Mouse (Mus musculus) thymus, adult 2 months (tissue): Measurements from ENCODE around the gene Actl7b. TPM values are rescaled to one million over a fixed set of nuclear protein-coding genes. Genes with fewer than 3 reads are reported as not detected.

Source experiments
- DNase-seq: peaks from one replicate; pipeline ENCODE4 v3.0.0; 2021
- H3K27ac ChIP-seq: fragments of 200-500 bp; 2 replicates; pipeline ENCODE4 v1.5.1; 2012; ENCODE audit warnings: low read length, control low read depth; ENCODE audit not compliant: control insufficient read depth, insufficient read depth
- H3K27me3 ChIP-seq: fragments of 200-500 bp; 2 replicates; pipeline ENCODE4 v1.6.1; 2012; ENCODE audit warnings: mild to moderate bottlenecking, low read length, moderate library complexity, mixed read lengths; ENCODE audit not compliant: control insufficient read depth, insufficient read depth
- H3K36me3 ChIP-seq: fragments of 200-500 bp; 2 replicates; pipeline ENCODE4 v1.6.1; 2012; ENCODE audit warnings: mild to moderate bottlenecking, low read length, moderate library complexity; ENCODE audit not compliant: control insufficient read depth, insufficient read depth
- H3K4me1 ChIP-seq: fragments of 200-500 bp; replicated peaks from 2 replicates; pipeline ENCODE4 v1.6.1; 2012; ENCODE audit warnings: low read length; ENCODE audit not compliant: control insufficient read depth, insufficient read depth
- H3K4me3 ChIP-seq: fragments of 200-500 bp; 2 replicates; pipeline ENCODE4 v1.5.1; 2012; ENCODE audit warnings: mild to moderate bottlenecking, low read length, control low read depth, moderate library complexity; ENCODE audit not compliant: control insufficient read depth, insufficient read depth
- CTCF ChIP-seq: fragments of 200-500 bp; IDR thresholded peaks from 2 replicates; pipeline ENCODE4 v1.5.1; 2012; ENCODE audit warnings: mild to moderate bottlenecking, control low read depth, low read length, moderate library complexity, borderline replicate concordance; ENCODE audit not compliant: control insufficient read depth, poor library complexity, insufficient read depth; ENCODE audit errors: extremely low read depth
- POLR2A ChIP-seq: fragments of 200-500 bp; IDR thresholded peaks from 2 replicates; pipeline ENCODE4 v1.6.1; 2012; ENCODE audit warnings: mild to moderate bottlenecking, low read length, control low read depth, moderate library complexity; ENCODE audit not compliant: control insufficient read depth, poor library complexity, insufficient read depth; ENCODE audit errors: extremely low read depth
- WGBS: fragments of 180-500 bp; shearing (Covaris S2); methylation state at CpG from one replicate; pipeline ENCODE4 v1.1.7; 2018; 5-methylcytosine and 5-hydroxymethylcytosine counted together
- polyA plus RNA-seq: library from polyadenylated mRNA; depleted of rRNA; stranded (reverse); fragments of >200 nt; gene quantifications from 2 replicates; pipeline ENCODE4 v1.2.3, GENCODE M21; 2012

Actl7b gene
- polyA plus RNA-seq, 1 experiment = 0.59 TPM

DNA sequence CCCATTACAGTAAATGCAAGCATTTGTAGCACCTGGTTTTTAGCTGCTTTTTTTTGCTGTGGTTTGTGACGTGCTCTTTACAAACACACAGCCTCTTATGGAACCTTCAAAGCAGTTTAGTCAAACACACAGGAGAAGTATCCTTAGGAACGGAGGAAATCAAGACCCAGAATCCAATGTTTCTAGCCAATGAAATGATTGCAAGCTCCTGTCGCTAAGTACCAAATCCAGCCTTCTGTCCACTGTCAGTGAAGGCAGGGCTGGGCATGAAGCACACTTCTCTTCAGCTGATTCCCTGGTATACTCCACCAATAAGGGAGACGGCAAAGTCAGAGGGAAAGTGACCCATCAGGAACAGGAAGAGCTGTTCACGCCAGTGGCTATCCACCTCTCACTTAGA, 14.8 kb upstream of the Actl7b start:
- no peak overlapping the region for H3K27ac ChIP-seq
- no peak for DNase-seq
- TF ChIP-seq POLR2A = no peak
- TF ChIP-seq CTCF = no peak
- no peaks in the 10 kb centered on the region for H3K4me1 ChIP-seq
- H3K27me3 ChIP-seq = no peaks in the 10 kb centered on the region
- H3K4me3 ChIP-seq = no peak overlapping the region
- H3K36me3 ChIP-seq = peaks cover 33% of the 10 kb centered on the region
- 94% methylated on average over 5 of the region's 5 CpGs for WGBS

DNA sequence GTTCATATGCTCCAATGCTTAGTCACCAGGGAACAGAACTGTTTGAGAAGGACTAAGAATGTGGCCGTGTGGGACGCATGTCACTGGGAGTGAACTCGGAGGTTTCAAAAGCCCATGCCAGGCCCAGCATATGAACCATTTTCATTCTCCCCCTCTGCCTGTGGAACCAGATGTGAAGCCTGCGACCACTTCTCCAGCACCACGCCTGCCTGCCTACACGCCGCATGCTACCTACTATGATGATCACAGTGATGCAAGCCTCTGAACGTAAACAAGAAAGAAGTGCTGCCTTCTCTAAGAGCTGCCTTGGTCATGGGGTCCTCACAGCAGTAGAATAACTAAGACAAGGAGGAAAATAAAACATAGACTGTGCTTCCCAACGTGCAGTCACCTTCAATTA, 6.2 kb upstream of the Actl7b start:
- 98% methylated on average over 9 of the region's 9 CpGs for WGBS
- no peak overlapping the region for H3K27ac ChIP-seq
- DNase-seq = no peak
- H3K4me1 ChIP-seq = no peaks in the 10 kb centered on the region
- H3K27me3 ChIP-seq = no peaks in the 10 kb centered on the region
- no peak overlapping the region for H3K4me3 ChIP-seq
- peaks cover 16% of the 10 kb centered on the region for H3K36me3 ChIP-seq
- no peak for TF ChIP-seq CTCF
- TF ChIP-seq POLR2A = no peak

DNA sequence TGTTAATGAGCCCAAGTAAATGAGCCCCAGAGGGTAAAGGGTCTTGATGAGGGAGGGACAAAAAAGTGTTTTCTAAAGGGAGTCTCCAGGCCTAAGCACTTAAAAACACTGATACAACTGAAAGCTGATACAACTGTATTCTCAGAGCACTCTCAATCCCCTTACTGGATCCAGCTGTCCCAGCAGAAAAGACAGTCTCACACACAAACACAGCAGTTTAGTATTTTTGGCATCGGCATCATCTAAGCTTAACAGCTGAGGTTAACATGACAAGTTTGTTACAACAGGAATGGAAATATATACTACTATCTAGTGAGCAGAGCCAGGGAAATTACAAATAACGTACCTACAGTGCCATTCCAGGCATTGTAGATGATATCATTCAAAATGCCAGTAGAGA, 5.1 kb upstream of the Actl7b start:
- TF ChIP-seq CTCF (no peak), POLR2A (no peak)
- H3K4me1 ChIP-seq = no peaks in the 10 kb centered on the region
- no peaks in the 10 kb centered on the region for H3K27me3 ChIP-seq
- no peak overlapping the region for H3K4me3 ChIP-seq
- 94% methylated on average over 2 of the region's 2 CpGs for WGBS
- peaks cover 12% of the 10 kb centered on the region for H3K36me3 ChIP-seq
- no peak for DNase-seq
- no peak overlapping the region for H3K27ac ChIP-seq

DNA sequence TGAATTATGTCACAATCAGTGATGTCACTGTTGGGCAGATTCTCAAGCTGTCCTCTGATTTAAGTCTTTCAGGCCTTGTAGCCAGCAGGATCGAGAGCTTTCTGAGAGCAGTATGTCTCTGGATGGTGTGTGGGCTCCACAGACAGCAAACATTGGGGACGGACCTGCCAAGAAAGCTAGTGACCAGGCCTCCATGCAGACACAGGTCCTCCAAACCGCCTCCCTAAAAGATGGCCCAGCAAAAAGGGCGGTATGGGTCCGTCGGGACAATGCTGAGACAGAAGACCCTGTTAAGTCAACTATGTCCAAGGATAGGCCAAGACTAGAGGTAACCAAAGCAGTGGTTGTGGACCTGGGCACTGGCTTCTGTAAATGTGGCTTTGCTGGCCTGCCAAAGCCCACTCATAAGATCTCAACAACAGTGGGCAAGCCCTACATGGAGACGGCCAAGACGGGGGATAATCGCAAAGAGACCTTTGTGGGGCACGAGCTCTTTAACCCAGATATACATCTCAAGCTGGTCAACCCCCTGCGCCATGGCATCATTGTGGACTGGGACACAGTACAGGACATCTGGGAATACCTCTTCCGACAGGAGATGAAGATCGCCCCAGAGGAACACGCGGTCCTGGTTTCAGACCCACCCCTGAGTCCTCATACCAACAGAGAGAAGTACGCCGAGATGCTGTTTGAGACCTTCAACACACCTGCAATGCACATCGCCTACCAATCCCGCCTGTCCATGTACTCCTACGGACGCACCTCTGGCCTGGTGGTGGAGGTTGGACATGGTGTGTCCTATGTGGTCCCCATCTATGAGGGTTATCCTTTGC, 2.3 kb upstream of the Actl7b start, which contains the start of gene Actl7a:
Gene Actl7a, plus strand, starts transcription at position 51 of the 833 bp plus-strand sequence.
- Histone ChIP-seq H3K4me3 (no peak within 1 kb of the TSS), H3K36me3 (no peaks in the 10 kb centered on the region), H3K27ac (no peak within 1 kb of the TSS), H3K4me1 (no peaks in the 10 kb centered on the region), H3K27me3 (no peaks in the 10 kb centered on the region)
- TF ChIP-seq CTCF (no peak), POLR2A (no peak)
- DNase-seq = no peak
- 97% methylated on average over 21 of the region's 21 CpGs for WGBS

DNA sequence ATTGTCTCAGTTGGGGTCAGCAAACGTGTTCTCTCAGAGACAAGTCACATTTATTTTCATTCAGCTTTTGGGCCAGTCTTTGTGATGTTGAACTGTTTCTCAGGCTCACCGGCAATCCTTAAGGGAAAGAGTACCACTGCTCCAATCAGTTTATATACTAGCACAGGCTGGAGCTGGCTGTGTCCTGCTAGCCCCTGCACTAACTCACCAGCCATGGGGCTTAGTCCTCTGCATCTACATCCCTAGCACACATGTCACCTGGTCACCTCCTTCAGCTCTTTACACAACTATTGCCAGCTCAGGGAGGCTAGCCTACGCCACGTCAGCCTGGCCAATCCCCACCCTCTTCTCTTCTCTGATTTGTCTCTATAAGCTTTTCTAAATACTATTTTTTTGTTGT, 1.5 kb upstream of the Actl7b start:
- WGBS = 98% methylated on average over 4 of the region's 4 CpGs
- H3K36me3 ChIP-seq = no peaks in the 10 kb centered on the region
- TF ChIP-seq CTCF (no peak), POLR2A (no peak)

DNA sequence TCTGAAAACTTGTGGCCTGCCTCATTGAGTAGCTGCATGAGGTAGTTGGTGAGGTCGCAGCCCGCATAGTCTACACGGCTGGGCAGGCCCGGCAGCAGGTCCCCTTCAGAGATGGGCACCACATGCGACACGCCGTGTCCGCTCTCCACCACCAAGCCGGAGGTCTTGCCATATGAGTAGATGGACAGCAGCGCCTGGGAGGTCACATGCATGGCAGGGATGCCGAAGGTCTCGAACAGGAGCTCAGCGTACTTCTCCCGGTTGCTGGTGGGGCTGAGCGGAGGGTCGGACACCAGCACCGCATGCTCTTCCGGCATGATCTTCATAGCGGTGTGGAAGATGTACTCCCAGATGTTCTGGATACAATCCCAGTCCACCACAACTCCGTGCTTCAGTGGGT, 632 bp downstream of the Actl7b start:
- no peak for TF ChIP-seq POLR2A
- TF ChIP-seq CTCF = no peak
- no peak for DNase-seq
- no peak overlapping the region for H3K4me3 ChIP-seq
- no peaks in the 10 kb centered on the region for H3K27me3 ChIP-seq
- H3K27ac ChIP-seq = no peak overlapping the region
- no peaks in the 10 kb centered on the region for H3K4me1 ChIP-seq
- no peaks in the 10 kb centered on the region for H3K36me3 ChIP-seq
- WGBS = 97% methylated on average over 20 of the region's 20 CpGs

More for the DNA sequence above, 1.5 kb upstream of the Actl7b start:
- H3K4me3 ChIP-seq = no peak overlapping the region
- H3K27ac ChIP-seq = no peak overlapping the region
- no peaks in the 10 kb centered on the region for H3K27me3 ChIP-seq
- DNase-seq = no peak
- H3K4me1 ChIP-seq = no peaks in the 10 kb centered on the region

DNA sequence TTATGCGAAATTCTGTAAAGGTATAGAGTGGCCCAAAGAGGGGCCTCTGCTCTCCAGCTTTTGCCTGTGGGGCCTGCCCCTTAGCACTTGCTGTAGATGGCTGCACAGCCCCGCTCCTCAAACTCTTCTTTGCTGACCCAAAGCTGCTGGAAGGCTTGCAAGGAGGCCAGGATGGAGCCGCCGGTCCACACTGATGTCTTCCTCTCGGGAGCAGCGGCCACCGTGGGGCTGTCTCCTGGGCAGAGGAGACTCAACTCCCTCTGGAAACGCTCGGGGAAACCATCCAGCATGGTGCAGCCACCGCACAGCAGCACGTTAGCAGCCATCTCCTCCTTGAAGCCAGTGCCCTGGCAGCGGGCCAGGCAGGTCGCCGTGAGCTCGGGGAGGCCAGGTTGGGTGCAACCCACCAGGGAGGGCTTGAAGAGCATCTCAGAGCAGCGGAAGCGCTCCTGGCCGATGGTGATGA, 1.2 kb downstream of the Actl7b start, which contains the start of gene Gm26657:
Gene Gm26657, plus strand, starts transcription at position 51 of the 466 bp plus-strand sequence.
- H3K4me1 ChIP-seq = no peaks in the 10 kb centered on the region
- H3K4me3 ChIP-seq = no peak within 1 kb of the TSS
- DNase-seq = no peak
- H3K27me3 ChIP-seq = no peaks in the 10 kb centered on the region
- H3K36me3 ChIP-seq = no peaks in the 10 kb centered on the region
- no peak within 1 kb of the TSS for H3K27ac ChIP-seq
- TF ChIP-seq CTCF = no peak
- TF ChIP-seq POLR2A = no peak
- 92% methylated on average over 18 of the region's 18 CpGs for WGBS
